Mouse (Mus musculus) left cerebral cortex, adult 2 months (tissue): ENCODE measurements around the gene Dhx40. TPM values are rescaled to one million over a fixed set of nuclear protein-coding genes. Genes with fewer than 3 reads are reported as not detected.
A peak's percentile ranks its signal among the peaks of the same experiment; 100 is the strongest.
"Not testable (repeated sequence)": the region's sequence is repeated elsewhere in the genome, so short reads cannot be mapped to it uniquely, and the experiment has no call there.

Experiments
- DNase-seq, 2 experiments: peaks; one replicate each; pipeline ENCODE4 v3.0.0; 2021 to 2022; ENCODE audit warnings: low spot score in 2 of 2, mixed read lengths in 1 of 2; ENCODE audit errors: extremely low spot score in 1 of 2
- H3K27ac ChIP-seq: fragments of 200-600 bp; 2 replicates; pipeline ENCODE4 v1.8.1; 2022
- H3K4me3 ChIP-seq: fragments of 200-600 bp; 2 replicates; pipeline ENCODE4 v1.8.1; 2022
- CTCF ChIP-seq: fragments of 200-600 bp; IDR thresholded peaks from 2 replicates; pipeline ENCODE4 v1.8.1; 2022; ENCODE audit warnings: antibody characterized with exemption, mild to moderate bottlenecking, moderate library complexity
- intact Hi-C: fragments of 180-260 bp; cut with DNase I; formaldehyde crosslinking; loops from one replicate; pipeline ENCODE4 v1.15.1; 2025
- total RNA-seq, 2 experiments: library from RNA; stranded (reverse); gene quantifications; 2 replicates each; pipeline ENCODE4 v1.2.3; 2021

Dhx40 gene
- total RNA-seq, 2 experiments from 2014 or later: 17.3 to 19.3 TPM

DNA sequence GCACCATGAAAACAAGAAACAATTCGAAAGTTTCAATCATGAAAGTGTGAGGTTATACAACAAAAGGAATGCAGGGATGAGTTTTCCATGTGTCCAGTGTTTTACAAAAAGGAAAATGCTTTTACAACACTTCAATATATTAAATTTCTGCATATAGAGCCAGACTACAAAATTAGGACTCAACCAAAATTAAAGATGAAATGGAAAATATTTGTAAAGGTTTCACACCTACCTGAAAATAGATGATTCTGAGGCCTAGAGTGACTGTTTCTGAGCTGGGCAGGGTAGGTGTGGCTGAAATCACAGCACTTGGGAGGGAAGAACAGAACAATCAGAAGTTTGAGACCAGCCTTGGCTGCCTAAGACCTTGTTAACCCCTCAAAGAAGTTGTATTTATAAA, 31.2 kb upstream of the Dhx40 start:
- Histone ChIP-seq H3K4me3 (no peak overlapping the region), H3K27ac (no peak overlapping the region)
- TF ChIP-seq CTCF: no peak
- no peak for DNase-seq
- intact Hi-C loops: no loop called here

DNA sequence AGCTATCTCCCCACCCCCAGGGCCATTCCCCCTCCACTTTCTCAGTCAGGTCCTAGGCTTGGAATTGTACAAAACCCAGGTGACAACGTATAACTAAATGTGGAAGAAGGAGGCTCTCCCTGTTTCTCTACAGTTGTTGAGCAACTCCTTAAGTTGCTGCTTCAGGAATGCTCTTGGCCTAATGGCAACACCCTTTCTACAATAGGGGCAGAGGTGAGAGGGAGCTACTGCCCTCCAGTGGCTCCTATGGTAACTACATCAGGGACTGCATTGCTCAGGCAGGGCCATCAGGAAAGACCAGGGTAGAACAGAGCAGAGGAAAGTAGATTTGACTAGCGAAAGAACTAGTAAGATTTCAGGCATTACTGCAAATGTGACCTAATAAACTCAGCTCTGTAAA, 28.8 kb upstream of the Dhx40 start:
- Histone ChIP-seq H3K4me3 (no peak overlapping the region), H3K27ac (no peak overlapping the region)
- DNase-seq: peak; percentile 23 to 41
- peak; percentile 69 for TF ChIP-seq CTCF
- intact Hi-C loops: no loop called here

DNA sequence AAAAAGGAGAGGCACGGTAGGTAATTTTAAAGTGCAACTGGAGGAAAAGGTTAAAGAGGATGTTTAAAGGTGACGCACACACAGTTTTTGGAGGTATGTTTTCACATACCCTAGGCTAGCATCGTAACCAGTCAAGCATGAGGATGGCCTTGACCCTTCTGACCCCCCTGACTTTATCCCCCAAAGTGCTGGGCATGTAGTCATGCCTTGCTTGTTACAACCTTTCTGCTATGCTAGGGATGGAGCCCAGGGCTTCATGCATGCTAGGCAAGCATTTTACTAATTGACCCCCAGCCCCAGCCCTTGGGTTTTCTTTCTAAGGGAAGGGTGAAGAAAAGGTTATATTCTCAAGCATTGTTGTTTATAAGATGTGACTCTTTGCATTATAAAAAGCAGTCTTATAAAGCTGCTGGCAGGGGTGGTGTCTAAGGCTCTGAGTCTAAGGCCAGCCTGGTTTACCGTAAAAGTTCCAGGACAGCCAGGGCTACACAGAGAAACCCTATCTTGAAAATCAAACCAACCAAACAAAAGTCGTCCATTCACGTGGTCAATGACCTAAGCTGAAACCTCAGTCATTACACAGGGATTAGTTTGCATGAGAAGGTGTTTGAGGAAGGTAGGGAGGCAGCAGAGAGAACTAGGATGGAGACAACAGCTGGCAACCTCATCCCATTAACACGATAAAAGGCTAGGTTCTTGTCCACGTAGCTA, 27.2 kb upstream of the Dhx40 start:
- H3K27ac ChIP-seq: no peak overlapping the region
- DNase-seq: no peak
- no peak for TF ChIP-seq CTCF
- H3K4me3 ChIP-seq: no peak overlapping the region
- intact Hi-C loops: no loop called here

DNA sequence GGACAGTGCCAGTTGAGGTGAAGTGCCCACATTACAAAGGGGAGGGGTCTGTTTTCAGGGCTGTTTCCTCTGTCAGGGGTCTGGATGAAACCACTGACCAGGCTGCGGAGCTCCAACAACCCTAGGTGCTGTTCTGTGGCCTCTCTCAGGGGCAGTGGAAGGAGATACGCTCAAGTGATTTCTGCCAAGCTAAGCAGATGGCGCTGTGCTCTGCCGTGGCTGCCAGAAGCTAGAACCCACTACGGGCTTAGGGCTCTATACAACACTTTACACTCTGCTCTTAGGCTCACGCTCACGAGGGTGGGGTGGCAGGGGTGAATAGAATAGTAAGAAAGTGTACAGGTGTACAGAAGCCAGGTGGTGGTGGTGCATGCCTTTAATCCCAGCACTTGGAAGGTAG, 26.5 kb upstream of the Dhx40 start:
- DNase-seq: no peak
- intact Hi-C loops: no loop called here
- no peak for TF ChIP-seq CTCF
- Histone ChIP-seq H3K27ac (no peak overlapping the region), H3K4me3 (no peak overlapping the region)

DNA sequence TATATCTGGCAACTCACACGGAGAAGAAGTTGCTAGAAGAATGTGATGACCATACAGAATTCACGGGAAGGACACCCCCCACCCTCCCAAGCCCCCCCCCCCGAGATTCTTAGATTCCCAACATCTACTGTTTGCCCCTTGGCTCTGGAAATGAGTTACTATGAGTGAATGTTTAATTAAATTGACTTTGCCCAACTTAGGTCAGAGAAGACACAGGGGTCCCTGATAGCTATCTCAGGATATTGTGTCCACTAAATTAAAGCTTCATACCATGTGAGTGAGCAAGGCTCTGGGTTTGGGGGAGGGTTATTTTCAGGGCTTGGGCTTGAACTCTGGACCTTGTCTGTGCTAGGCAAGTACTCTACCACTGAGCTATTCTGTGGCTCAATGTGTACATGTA, 25.6 kb upstream of the Dhx40 start:
- intact Hi-C loops: no loop called here
- TF ChIP-seq CTCF: no peak
- Histone ChIP-seq H3K4me3 (no peak overlapping the region), H3K27ac (no peak overlapping the region)
- no peak for DNase-seq

DNA sequence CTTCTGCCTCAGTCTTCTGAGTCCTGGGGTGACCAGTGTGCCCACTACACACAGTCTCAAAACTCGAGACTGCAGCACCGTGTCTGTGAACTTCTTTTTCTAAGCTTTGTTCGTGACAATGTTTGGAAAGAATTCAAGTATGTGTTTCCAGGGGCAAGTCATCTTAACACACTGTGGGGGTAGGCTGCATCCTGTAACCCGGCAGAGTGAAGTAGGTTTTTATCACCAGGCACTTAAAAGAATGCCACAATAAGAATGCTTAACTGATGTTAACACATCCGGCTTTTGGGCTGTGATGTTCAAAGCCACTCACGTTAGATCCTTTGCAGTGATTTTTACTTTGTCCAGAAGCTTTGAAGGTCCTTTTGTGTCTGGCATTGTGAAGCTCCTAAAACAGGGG, 20.9 kb upstream of the Dhx40 start:
- DNase-seq: no peak
- Histone ChIP-seq H3K4me3 (no peak overlapping the region), H3K27ac (no peak overlapping the region)
- no peak for TF ChIP-seq CTCF
- intact Hi-C loops: no loop called here

DNA sequence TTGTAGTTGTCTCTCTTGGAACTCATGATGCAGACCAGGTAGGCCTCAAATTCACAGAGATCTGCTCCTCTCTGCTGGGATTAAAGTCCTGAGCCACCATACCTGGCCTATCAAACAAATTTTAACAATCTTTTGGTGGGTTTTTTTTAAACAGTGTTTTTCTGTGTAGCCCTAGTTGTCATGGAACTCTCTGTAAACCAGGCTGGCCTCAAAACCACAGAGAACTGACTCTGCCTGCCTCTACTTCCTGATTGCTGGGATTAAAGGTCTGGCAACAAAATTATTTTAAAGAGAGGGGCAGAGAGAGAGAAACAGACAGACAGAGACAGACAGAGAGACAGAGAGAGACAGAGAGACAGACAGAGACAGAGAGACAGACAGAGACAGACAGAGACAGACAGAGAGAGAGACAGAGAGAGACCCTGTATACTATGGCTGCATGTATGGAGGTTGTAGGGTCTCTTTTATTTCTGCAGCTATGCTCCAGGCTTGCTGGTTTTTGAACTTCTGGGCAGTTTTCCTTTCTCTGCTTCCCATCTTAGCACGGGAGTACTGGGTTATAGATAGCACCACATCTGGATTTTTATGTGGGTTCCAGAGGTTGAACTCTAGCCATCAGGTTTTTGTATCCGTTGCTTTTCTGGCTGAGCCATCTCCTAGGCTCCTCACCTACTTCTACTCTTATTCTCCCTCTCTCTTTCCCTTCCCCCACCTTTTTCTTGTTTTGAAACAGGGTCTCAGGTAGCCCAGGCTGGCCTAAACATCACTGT, 20.1 kb upstream of the Dhx40 start:
- no peak for TF ChIP-seq CTCF
- H3K4me3 ChIP-seq: no peak overlapping the region
- intact Hi-C loops: no loop called here
- H3K27ac ChIP-seq: no peak overlapping the region
- no peak for DNase-seq

DNA sequence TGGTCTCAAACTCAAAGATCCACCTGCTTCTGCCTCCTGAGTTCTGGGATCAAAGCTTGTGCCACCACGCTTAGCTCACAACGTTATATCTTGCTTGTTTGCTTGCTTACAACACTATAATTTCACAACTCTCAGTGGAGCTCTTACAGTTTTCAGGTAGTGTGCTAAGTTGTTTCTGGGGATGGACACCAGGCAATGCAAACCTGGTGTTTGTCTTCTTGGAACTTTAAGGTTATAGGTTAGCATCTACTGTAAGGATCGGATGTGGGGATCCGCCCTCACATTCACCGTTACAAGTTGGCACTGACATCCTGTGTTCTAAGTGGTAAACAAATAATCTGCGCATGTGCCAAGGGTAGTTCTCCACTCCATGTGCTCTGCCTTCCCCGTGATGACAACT, 16.9 kb upstream of the Dhx40 start:
- TF ChIP-seq CTCF: no peak
- no peak overlapping the region for H3K4me3 ChIP-seq
- no peak for DNase-seq
- no peak overlapping the region for H3K27ac ChIP-seq
- intact Hi-C loops: no loop called here

DNA sequence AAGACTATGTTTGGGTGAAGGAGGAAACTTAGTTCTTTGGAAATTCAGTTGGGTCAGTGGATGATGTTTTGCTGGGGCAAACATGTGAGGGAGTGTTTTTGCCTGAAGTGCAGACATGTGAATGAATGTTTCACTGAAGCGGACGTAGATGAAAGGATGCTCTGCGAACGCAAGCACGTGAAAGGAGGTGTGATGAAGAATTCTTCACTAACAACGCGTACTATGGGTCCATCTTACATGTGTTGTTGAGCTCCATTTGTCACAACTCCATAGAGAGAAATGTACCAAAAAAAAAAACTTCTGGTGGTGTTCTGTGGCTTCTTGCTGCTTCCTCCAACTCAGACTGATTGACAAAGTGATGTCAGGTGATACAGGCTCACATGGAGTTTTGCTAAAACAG, 15.0 kb upstream of the Dhx40 start:
- intact Hi-C loops: no loop called here
- no peak for DNase-seq
- Histone ChIP-seq H3K4me3 (no peak overlapping the region), H3K27ac (no peak overlapping the region)
- TF ChIP-seq CTCF: no peak

DNA sequence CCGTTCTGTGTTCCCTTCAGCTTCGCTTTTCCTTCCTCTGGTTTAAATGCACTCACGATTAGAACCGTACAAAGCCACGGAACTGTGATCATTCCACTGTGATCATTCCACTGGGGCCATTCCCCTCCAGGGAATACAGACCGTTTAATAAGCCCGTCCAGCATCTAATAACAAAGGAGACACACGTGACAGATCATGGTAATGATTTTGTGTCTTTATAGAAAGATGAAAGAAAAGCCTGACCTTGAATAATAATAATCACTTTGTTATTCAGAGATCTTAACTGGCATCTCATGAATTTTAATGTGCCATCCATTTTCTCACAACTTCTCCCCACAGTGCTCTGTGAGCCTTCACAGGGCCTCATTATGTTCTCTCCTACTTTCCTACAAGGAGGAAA, 12.0 kb upstream of the Dhx40 start:
- no peak overlapping the region for H3K4me3 ChIP-seq
- no peak for TF ChIP-seq CTCF
- DNase-seq: no peak
- intact Hi-C loops: no loop called here
- no peak overlapping the region for H3K27ac ChIP-seq

DNA sequence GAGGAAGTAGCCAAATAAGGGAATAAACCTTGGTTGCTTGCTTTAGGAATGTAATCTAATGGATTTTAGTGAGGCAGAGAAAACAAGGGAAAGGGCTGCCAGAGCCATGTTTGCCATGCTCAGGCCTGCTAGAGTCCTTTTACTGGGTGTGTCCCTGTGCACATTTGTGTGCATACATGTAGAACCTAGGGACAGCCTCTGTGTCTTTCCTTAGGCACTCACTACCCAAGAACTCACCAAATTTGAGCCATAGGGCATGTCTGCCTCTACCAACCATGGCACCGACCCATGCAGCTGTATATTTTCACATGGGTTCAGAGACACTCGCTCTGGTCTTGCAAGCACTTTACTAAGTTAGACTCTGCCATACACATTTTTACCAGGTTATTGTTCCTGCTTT, 11.4 kb upstream of the Dhx40 start:
- DNase-seq: no peak
- no peak overlapping the region for H3K27ac ChIP-seq
- H3K4me3 ChIP-seq: no peak overlapping the region
- no peak for TF ChIP-seq CTCF
- intact Hi-C loops: no loop called here

DNA sequence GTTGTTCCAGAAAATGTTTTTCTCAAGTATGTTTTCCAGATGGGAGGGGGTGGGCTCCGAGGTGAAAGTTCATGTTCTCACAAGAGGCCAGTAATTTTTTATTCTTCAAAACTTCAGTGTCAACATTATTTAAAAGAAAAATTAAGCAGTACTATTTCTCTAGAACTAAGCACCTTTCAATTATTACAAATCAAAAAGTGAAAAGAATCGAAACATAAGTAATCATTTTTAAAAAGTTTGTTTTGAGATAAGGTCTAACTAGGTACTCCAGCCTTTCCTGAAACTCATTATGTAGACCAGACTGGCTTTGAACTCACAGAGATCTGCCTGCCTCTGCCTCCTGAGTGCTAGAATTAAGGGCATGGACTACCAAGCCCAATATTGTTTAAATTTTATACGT, 8.7 kb upstream of the Dhx40 start:
- H3K27ac ChIP-seq, intact Hi-C loops, DNase-seq, H3K4me3 ChIP-seq: not testable (repeated sequence)

DNA sequence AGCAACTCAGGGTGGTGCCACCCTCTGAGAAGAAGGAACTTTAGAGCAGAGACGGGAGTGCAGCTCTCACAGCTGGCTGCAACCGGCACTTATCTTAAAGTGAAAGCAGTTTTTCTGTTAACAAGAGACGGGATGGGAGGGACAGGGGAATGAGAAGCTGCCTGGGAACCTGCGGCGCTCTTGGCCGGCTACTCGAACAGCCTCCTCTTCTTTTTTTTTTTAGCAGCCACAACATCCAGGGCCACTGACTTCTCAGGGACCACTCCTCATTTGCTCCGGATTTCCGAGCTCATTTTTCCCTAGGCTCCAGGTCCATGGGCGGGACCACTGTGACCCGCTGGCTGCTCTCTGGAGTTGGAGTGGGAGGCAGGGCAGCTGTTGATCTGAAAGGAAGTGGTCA, 6.9 kb upstream of the Dhx40 start:
- H3K4me3 ChIP-seq, DNase-seq, H3K27ac ChIP-seq, intact Hi-C loops: not testable (repeated sequence)

DNA sequence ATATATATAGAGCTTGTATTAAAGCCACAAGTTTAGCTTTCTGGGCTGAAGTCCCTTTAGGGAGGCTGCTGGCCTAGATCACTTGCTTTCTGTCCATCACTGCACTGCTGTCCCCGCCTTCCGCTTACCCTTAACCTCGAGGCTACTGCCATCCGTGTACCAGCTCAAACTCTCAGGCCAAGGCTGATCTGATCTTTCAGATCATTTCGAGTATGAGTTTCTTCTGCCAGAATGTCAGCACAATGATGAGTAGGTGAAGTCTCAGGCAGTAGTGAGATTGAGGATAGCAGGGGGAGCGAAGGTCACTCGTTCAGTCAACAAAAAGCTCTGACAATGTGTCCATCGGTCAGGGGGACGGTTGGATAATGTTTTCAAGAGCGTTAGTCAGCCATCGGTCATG, 5.7 kb upstream of the Dhx40 start:
- H3K27ac ChIP-seq, intact Hi-C loops, DNase-seq, H3K4me3 ChIP-seq: not testable (repeated sequence)
